Mouse (Mus musculus): ENCODE results near the gene Trak1. TPM values are rescaled to one million over a fixed set of nuclear protein-coding genes. Genes with fewer than 3 reads are reported as not detected.

Gene Trak1
- polyA plus RNA-seq, 1 experiment from 2014 or later: 32.2 TPM

DNA sequence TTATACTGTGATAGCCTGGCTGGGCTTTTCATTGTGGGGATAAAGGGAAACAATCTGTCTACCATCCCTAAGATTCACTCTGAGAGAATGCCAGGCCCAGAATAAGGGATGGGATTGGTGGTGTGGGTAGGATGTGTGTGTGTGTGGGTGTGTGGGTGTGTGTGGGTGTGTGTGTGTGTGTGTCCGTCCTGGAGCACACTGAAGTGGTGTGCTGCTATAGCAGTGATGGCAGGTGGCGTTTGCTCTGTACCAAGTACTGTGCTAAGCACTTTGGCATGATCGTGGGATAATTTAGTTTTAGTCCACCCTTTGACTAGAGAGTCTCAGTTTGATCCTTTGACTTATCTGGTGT lies 40.6 kb downstream of the Trak1 start:
- peak overlapping the region; percentile 65 for H3K9ac ChIP-seq
- no peaks in the 10 kb centered on the region for H3K9me3 ChIP-seq
- peak overlapping the region; percentile 97 for H3K27ac ChIP-seq (replicated peaks)
- H3K4me1 ChIP-seq: peaks cover 76% of the 10 kb centered on the region
- H3K4me3 ChIP-seq: no peak overlapping the region
- H3K27me3 ChIP-seq (replicated peaks): no peaks in the 10 kb centered on the region
- WGBS: 78% methylated on average over 3 of the region's 3 CpGs
- H3K36me3 ChIP-seq: 0 out of 2 replicates have a peak, but pooled peaks cover 11% of the 10 kb centered on the region
- ATAC-seq (ENCODE audit: extremely low read depth, insufficient number of reproducible peaks, low FRiP score, low TSS enrichment): no peak
- peak overlapping the region; percentile 25 for H3K4me2 ChIP-seq

DNA sequence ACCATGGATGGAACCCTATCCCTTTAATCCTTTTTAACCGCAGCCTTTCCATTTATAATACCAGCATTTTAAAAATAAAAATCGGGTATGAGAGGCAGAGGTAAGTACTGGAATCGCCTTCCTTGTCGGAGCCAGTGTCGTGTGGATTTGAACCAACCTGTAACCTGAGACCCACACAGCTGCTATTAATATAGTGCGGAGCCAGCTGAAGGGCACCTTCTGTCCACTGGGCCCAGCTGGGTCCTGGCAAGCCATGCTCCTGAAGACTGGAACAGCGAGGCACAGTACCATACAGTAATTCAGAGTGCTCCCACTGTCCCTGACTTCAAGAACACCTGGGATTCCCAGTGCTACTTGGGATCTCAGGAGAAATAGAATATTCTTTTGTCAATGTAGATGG lies 44.5 kb downstream of the Trak1 start:
- no peaks in the 10 kb centered on the region for H3K9me3 ChIP-seq
- peaks cover 76% of the 10 kb centered on the region for H3K4me1 ChIP-seq
- H3K9ac ChIP-seq: 0 out of 2 replicates have a peak overlapping the region, but pooled peaks have one; percentile 24
- ATAC-seq (ENCODE audit: extremely low read depth, insufficient number of reproducible peaks, low FRiP score, low TSS enrichment): no peak
- 0 out of 2 replicates have a peak, but pooled peaks cover 11% of the 10 kb centered on the region for H3K36me3 ChIP-seq
- no peak overlapping the region for H3K27ac ChIP-seq (replicated peaks)
- 61% methylated on average over 7 of the region's 7 CpGs for WGBS
- no peak overlapping the region for H3K4me3 ChIP-seq
- no peak overlapping the region for H3K4me2 ChIP-seq
- no peaks in the 10 kb centered on the region for H3K27me3 ChIP-seq (replicated peaks)

DNA sequence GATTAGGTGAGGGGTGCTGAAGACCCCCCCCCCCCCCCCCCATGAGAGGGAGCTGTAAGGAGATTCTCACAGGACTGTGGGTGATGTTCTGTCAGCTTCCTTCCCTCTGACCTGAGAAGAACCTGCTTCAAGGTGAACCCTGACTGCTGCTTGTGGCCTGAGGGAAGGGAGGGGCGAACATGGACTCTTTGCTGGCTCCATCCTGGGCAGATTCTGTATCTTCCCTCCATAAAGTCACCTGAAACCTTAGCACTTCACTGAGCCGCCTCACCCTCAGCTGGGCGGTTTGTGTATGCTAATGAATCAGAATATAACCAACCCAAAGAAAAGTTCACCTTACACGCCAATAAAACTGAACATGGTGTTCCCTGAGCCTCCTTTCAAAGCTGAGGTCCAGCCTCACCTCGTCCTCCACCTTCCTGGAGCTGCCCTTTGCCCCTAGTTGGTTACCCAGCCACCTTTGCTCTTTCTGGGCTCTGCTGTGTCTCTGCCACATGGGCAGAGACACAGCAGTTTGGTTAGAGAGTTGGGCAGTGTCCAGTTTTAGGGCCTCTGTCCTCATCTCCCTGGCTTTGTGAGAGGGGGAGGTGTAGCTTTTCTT lies 45.3 kb downstream of the Trak1 start:
- H3K4me2 ChIP-seq: no peak overlapping the region
- 0 out of 2 replicates have a peak overlapping the region, but pooled peaks have one; percentile 10 for H3K9ac ChIP-seq
- peaks cover 76% of the 10 kb centered on the region for H3K4me1 ChIP-seq
- ATAC-seq (ENCODE audit: extremely low read depth, insufficient number of reproducible peaks, low FRiP score, low TSS enrichment): no peak
- H3K27me3 ChIP-seq (replicated peaks): no peaks in the 10 kb centered on the region
- H3K27ac ChIP-seq (replicated peaks): peak overlapping the region; percentile 94
- 0 out of 2 replicates have a peak, but pooled peaks cover 11% of the 10 kb centered on the region for H3K36me3 ChIP-seq
- H3K4me3 ChIP-seq: no peak overlapping the region
- H3K9me3 ChIP-seq: no peaks in the 10 kb centered on the region
- WGBS: 86% methylated on average over 5 of the region's 5 CpGs

- Histone ChIP-seq H3K27ac (replicated peaks) (peak overlapping the region; percentile 94), H3K36me3 (0 out of 2 replicates have a peak, but pooled peaks cover 11% of the 10 kb centered on the region), H3K4me3 (no peak overlapping the region), H3K9me3 (no peaks in the 10 kb centered on the region), H3K4me2 (no peak overlapping the region), H3K9ac (peak overlapping the region; percentile 54), H3K4me1 (peaks cover 76% of the 10 kb centered on the region), H3K27me3 (replicated peaks) (no peaks in the 10 kb centered on the region)
- no peak for ATAC-seq (ENCODE audit: extremely low read depth, insufficient number of reproducible peaks, low FRiP score, low TSS enrichment)
- WGBS: 67% methylated on average over 14 of the region's 14 CpGs
Observed at GRCm38 (mm10) chr9:121343122-121343876, 46.0 kb downstream of the Trak1 start.

DNA sequence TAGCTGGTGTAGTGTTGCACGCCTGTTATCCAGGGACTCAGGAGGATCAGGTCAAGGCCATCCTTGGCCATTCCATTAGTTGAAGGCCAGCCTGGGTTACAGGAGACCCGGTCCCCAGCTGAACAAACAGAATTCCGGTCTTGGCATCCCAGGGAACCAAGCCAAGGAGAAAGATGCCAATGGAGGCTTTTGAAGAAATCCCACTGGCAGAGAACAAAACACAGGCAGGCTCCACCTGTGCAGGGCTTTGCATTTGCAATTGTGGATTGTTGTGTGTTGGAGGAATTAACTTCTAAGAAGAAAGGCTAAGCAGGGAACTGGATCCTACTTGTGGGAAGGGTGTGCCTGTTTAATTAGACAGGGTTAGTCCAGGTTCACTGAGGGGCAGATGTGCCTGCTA lies 47.0 kb downstream of the Trak1 start:
- no peak for ATAC-seq (ENCODE audit: extremely low read depth, insufficient number of reproducible peaks, low FRiP score, low TSS enrichment)
- H3K4me1 ChIP-seq: peaks cover 80% of the 10 kb centered on the region
- H3K27me3 ChIP-seq (replicated peaks): no peaks in the 10 kb centered on the region
- no peak overlapping the region for H3K4me2 ChIP-seq
- no peak overlapping the region for H3K4me3 ChIP-seq
- WGBS: 62% methylated on average over 3 of the region's 3 CpGs
- H3K27ac ChIP-seq (replicated peaks): peak overlapping the region; percentile 94
- H3K36me3 ChIP-seq: 0 out of 2 replicates have a peak, but pooled peaks cover 11% of the 10 kb centered on the region
- H3K9me3 ChIP-seq: no peaks in the 10 kb centered on the region
- no peak overlapping the region for H3K9ac ChIP-seq

DNA sequence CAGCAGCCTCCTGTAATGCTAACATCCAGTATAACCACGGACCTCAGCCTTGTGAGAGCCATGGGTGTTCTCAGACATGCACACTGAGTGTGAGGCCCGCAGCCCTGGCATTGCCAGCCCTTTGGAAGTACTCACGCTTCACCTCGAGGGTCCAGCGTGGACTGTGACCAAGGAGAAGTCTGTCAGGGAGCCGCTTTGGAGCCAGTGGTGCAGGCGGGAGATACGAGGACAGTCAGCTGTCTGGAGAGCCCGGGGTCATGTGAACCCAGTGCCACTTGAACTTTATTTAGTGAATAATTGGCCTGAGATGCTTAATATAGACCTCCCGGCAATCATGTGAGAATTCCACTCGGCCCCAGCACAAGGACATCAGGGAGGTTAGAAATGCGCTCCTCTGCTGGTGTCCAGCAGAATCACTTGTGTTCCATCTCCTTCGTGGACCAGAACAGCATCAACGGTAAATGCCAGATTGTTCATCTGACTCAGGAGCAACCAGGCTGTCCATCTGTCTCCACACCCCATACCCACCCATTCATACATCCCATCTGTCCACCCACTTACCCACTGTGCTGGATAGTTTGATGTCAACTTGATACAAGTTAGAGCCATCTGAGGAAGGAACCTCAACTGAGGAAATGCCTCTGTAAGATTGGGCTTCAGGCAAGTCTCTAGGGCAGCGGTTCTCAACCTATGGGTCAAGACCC lies 48.3 kb downstream of the Trak1 start:
- H3K9me3 ChIP-seq: no peaks in the 10 kb centered on the region
- ATAC-seq (ENCODE audit: extremely low read depth, insufficient number of reproducible peaks, low FRiP score, low TSS enrichment): peak; percentile 3; the same call in 1 of the 2 replicates
- peak overlapping the region; percentile 73 for H3K9ac ChIP-seq
- WGBS: 57% methylated on average over 15 of the region's 15 CpGs
- H3K27ac ChIP-seq (replicated peaks): peak overlapping the region; percentile 94
- H3K4me3 ChIP-seq: no peak overlapping the region
- 0 out of 2 replicates have a peak, but pooled peaks cover 9% of the 10 kb centered on the region for H3K36me3 ChIP-seq
- H3K27me3 ChIP-seq (replicated peaks): no peaks in the 10 kb centered on the region
- H3K4me1 ChIP-seq: peaks cover 90% of the 10 kb centered on the region
- peak overlapping the region; percentile 29 for H3K4me2 ChIP-seq

GRCm38 (mm10) chr9:121346635-121347034 lies 49.3 kb downstream of the Trak1 start:
- no peak overlapping the region for H3K4me3 ChIP-seq
- 65% methylated on average over 5 of the region's 5 CpGs for WGBS
- H3K27me3 ChIP-seq (replicated peaks): no peaks in the 10 kb centered on the region
- H3K9ac ChIP-seq: no peak overlapping the region
- peaks cover 97% of the 10 kb centered on the region for H3K4me1 ChIP-seq
- no peaks in the 10 kb centered on the region for H3K9me3 ChIP-seq
- ATAC-seq (ENCODE audit: extremely low read depth, insufficient number of reproducible peaks, low FRiP score, low TSS enrichment): no peak
- no peak overlapping the region for H3K4me2 ChIP-seq
- H3K36me3 ChIP-seq: 0 out of 2 replicates have a peak, but pooled peaks cover 5% of the 10 kb centered on the region
- peak overlapping the region; percentile 94 for H3K27ac ChIP-seq (replicated peaks)

DNA sequence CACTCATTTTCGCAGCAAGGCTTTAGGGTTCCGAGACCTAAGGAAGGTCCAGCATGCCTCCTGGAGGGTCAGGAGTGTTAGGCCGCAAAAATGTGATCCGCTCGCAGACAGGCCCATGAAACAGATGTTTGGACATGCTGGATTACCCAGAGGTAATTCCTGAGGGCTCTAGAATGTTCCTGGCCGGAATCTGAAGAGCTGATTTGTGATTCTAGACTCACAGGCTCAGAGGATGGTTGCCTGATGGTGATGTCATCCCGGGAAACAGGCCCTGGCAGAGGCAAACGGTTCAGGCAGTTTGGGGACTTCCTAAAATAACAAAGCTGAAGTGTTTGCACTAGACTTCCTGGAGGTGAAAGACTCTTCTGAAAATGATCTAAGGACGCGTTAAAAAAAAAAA lies 50.7 kb downstream of the Trak1 start:
- Histone ChIP-seq H3K4me2 (peak overlapping the region; percentile 32), H3K27ac (replicated peaks) (peak overlapping the region; percentile 94), H3K27me3 (replicated peaks) (no peaks in the 10 kb centered on the region), H3K36me3 (no peaks in the 10 kb centered on the region), H3K4me1 (peaks cover 97% of the 10 kb centered on the region), H3K4me3 (no peak overlapping the region), H3K9ac (peak overlapping the region; percentile 76), H3K9me3 (no peaks in the 10 kb centered on the region)
- WGBS: 31% methylated on average over 10 of the region's 10 CpGs
- ATAC-seq (ENCODE audit: extremely low read depth, insufficient number of reproducible peaks, low FRiP score, low TSS enrichment): no peak

DNA sequence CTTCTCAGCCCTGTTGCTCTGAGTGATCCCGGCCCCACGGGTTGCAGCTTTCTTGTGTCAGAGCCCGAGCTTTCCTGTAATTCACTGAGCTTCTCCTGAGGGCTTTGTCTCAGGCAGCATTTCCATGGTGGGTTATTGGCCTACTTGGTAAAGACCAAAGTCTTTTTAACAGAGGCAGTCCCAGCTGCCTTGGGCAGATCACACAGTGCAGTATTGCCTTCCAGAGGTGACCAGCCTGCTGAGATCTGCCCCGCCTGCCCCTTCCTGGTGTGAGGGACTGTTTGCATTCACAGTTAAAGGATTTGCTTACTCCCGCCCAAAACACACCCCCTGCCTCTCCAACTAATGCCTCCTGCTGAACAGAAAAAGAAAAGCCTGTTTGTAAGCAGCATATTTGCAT lies 51.2 kb downstream of the Trak1 start:
- H3K27ac ChIP-seq (replicated peaks): peak overlapping the region; percentile 94
- H3K4me2 ChIP-seq: peak overlapping the region; percentile 32
- peaks cover 95% of the 10 kb centered on the region for H3K4me1 ChIP-seq
- H3K36me3 ChIP-seq: no peaks in the 10 kb centered on the region
- H3K4me3 ChIP-seq: no peak overlapping the region
- no peaks in the 10 kb centered on the region for H3K9me3 ChIP-seq
- ATAC-seq (ENCODE audit: extremely low read depth, insufficient number of reproducible peaks, low FRiP score, low TSS enrichment): no peak
- peak overlapping the region; percentile 76 for H3K9ac ChIP-seq
- no peaks in the 10 kb centered on the region for H3K27me3 ChIP-seq (replicated peaks)
- 15% methylated on average over 5 of the region's 5 CpGs for WGBS

GRCm38 (mm10) chr9:121349111-121349510 lies 51.8 kb downstream of the Trak1 start:
- Histone ChIP-seq H3K27me3 (replicated peaks) (no peaks in the 10 kb centered on the region), H3K4me3 (no peak overlapping the region), H3K27ac (replicated peaks) (peak overlapping the region; percentile 94), H3K4me2 (no peak overlapping the region), H3K36me3 (no peaks in the 10 kb centered on the region), H3K9me3 (no peaks in the 10 kb centered on the region), H3K9ac (no peak overlapping the region; the same call in 1 of the 2 replicates), H3K4me1 (peaks cover 88% of the 10 kb centered on the region)
- no peak for ATAC-seq (ENCODE audit: extremely low read depth, insufficient number of reproducible peaks, low FRiP score, low TSS enrichment)
- WGBS: 86% methylated on average over 8 of the region's 8 CpGs

DNA sequence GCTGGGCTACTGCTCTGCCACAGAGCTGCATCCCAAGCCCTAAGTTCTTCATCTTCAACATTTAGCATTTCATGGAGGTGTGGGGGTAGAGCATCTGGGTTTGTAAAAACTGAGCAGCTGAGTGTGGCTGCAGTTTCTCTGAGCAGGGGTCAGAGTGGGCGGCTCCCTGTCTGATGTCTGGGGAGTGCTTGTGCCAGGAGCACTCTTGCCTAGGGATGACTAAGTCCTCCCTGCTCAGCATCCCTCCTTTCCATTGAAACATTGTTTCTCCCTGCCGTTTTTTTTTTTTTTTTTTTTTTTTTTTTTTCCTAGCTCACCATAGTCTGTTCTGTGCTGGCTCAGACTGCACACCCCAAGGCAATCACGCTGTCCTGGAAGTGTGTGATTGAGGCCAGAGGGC lies 53.3 kb downstream of the Trak1 start:
- ATAC-seq (ENCODE audit: extremely low read depth, insufficient number of reproducible peaks, low FRiP score, low TSS enrichment): peak; percentile 10; the same call in 1 of the 2 replicates
- Histone ChIP-seq H3K4me1 (peaks cover 85% of the 10 kb centered on the region), H3K4me2 (no peak overlapping the region), H3K9ac (peak overlapping the region; percentile 47), H3K9me3 (no peaks in the 10 kb centered on the region), H3K27ac (replicated peaks) (peak overlapping the region; percentile 77), H3K36me3 (no peaks in the 10 kb centered on the region), H3K27me3 (replicated peaks) (no peaks in the 10 kb centered on the region), H3K4me3 (no peak overlapping the region)
- WGBS: 50% methylated on average over 2 of the region's 3 CpGs
